Mouse (Mus musculus) limb, embryonic 11.5 days (tissue): Measurements from ENCODE around the gene Chil4. TPM values are rescaled to one million over a fixed set of nuclear protein-coding genes. Genes with fewer than 3 reads are reported as not detected.
A peak's percentile ranks its signal among the peaks of the same experiment; 100 is the strongest.
"Not testable (repeated sequence)": the region's sequence is repeated elsewhere in the genome, so short reads cannot be mapped to it uniquely, and the experiment has no call there.

Experiments
- ATAC-seq: fragments of 200-750 bp; cut with Nextera tagmentation; 2 replicates; pipeline ENCODE4 v1.8.0; 2017; ENCODE audit warnings: low read depth; ENCODE audit not compliant: insufficient number of reproducible peaks, low FRiP score, low TSS enrichment
- DNase-seq: peaks from one replicate; pipeline ENCODE4 v3.0.0-alpha.2; 2015; ENCODE audit warnings: low spot score
- H3K27ac ChIP-seq: fragments of 300-500 bp; sonication (generic); replicated peaks from 2 replicates; pipeline ENCODE4 v1.5.1; 2014; ENCODE audit warnings: low read depth, mild to moderate bottlenecking, low read length
- H3K27me3 ChIP-seq: fragments of 300-500 bp; sonication (generic); 2 replicates; pipeline ENCODE4 v1.6.1; 2014; ENCODE audit warnings: mild to moderate bottlenecking, low read length, mixed read lengths; ENCODE audit not compliant: control insufficient read depth, insufficient read depth
- H3K36me3 ChIP-seq: fragments of 300-500 bp; sonication (generic); 2 replicates; pipeline ENCODE4 v1.6.1; 2014; ENCODE audit warnings: mild to moderate bottlenecking, low read length, moderate library complexity, mixed read lengths; ENCODE audit not compliant: control insufficient read depth, insufficient read depth
- H3K4me1 ChIP-seq: fragments of 300-500 bp; sonication (generic); 2 replicates; pipeline ENCODE4 v1.6.1; 2014; ENCODE audit warnings: low read length, mixed read lengths; ENCODE audit not compliant: control insufficient read depth, insufficient read depth
- H3K4me2 ChIP-seq: fragments of 300-500 bp; sonication (generic); 2 replicates; pipeline ENCODE4 v1.6.1; 2014; ENCODE audit warnings: low read depth, mild to moderate bottlenecking, moderate library complexity; ENCODE audit not compliant: severe bottlenecking
- H3K4me3 ChIP-seq: fragments of 300-500 bp; sonication (generic); 2 replicates; pipeline ENCODE4 v1.5.1; 2014; ENCODE audit warnings: low read depth, low read length
- H3K9ac ChIP-seq: fragments of 300-500 bp; sonication (generic); 2 replicates; pipeline ENCODE4 v1.6.1; 2014; ENCODE audit warnings: mild to moderate bottlenecking, low read length
- H3K9me3 ChIP-seq: fragments of 300-500 bp; sonication (generic); 2 replicates; pipeline ENCODE4 v1.6.1; 2016; ENCODE audit warnings: low read length; ENCODE audit not compliant: control insufficient read depth
- WGBS: fragments of 180-500 bp; shearing (Covaris S2); extraction: QIAGEN DNeasy Blood & Tissue Kit; methylation state at CpG from one replicate; pipeline ENCODE4 v1.1.7; 2014; 5-methylcytosine and 5-hydroxymethylcytosine counted together
- polyA plus RNA-seq: library from polyadenylated mRNA; unstranded; fragments of >200 nt; fragmentation: Nextera tagmentation; extraction: Ambion mirVana; gene quantifications from 2 replicates; pipeline ENCODE4 v1.2.1, GENCODE M21; 2014

The Chil4 gene
- polyA plus RNA-seq, 1 experiment from 2014 or later, result not detected

DNA sequence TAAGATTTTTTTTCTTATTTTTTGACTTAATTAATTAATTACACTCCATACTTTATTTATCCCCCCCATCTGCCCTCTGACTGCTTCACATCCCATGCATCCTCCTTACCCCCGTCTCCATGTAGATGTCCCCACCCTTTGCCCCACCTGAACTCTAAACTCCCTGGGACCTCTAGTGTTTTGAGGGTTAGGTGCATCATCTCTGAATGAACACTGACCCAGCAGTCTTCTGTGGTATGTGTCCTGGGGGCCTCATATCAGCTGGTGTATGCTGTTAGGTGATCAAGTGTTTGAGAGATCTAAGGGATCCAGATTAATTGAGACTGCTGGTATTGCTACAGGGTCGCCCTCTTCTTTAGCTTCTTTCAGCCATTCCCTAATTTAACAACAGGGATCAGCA, 31.3 kb downstream of the Chil4 start:
- no peak overlapping the region for H3K9ac ChIP-seq
- no peaks in the 10 kb centered on the region for H3K4me1 ChIP-seq
- no peaks in the 10 kb centered on the region for H3K36me3 ChIP-seq
- ATAC-seq (peak; percentile 70; the same call in 1 of the 2 replicates), DNase-seq (no peak)
- H3K27ac ChIP-seq, result no peak overlapping the region
- H3K4me3 ChIP-seq, result no peak overlapping the region
- H3K4me2 ChIP-seq, result no peak overlapping the region
- peaks cover 9% of the 10 kb centered on the region; the same call in 1 of the 2 replicates for H3K9me3 ChIP-seq
- 74% methylated on average over 2 of the region's 2 CpGs for WGBS
- H3K27me3 ChIP-seq, result no peaks in the 10 kb centered on the region

DNA sequence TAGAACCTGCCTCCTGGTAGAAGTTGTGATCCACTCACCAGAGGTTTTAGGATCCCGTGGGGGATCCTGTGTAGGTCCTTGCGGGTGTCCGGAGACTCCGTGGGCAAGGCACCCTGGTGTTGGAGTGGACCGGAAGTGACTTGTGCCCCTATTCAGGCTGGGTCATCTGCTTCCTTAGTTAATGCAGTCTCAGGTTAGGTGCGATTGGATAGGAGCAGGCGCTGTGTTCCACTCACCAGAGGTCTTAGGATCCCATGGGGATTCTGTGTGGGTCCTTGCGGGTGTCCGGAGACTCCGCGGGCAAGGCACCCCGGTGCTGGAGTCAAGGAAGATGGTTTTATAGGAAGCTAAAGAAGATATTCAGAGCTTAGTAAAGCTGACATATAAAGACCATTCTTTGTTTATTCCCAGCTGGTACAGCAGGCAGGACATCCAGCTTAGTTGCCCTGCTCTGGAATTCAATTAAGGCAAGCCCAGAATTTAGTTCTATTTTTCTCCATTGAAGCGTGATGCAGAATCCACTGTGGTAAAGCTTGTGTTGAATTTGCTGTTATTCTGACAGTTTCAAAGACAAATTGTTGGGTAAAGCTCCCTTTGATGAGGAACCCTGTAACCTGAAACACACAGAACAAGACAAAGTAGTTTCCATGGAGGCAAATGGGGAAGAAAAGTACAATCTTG, 41.7 kb downstream of the Chil4 start:
- no peaks in the 10 kb centered on the region for H3K36me3 ChIP-seq
- 88% methylated on average over 13 of the region's 13 CpGs for WGBS
- H3K4me1 ChIP-seq, result no peaks in the 10 kb centered on the region
- DNase-seq (no peak), ATAC-seq (no peak)
- no peak overlapping the region for H3K4me2 ChIP-seq
- no peak overlapping the region for H3K9ac ChIP-seq
- no peaks in the 10 kb centered on the region for H3K27me3 ChIP-seq
- peaks cover 7% of the 10 kb centered on the region for H3K9me3 ChIP-seq
- H3K4me3 ChIP-seq, result no peak overlapping the region
- no peak overlapping the region for H3K27ac ChIP-seq

DNA sequence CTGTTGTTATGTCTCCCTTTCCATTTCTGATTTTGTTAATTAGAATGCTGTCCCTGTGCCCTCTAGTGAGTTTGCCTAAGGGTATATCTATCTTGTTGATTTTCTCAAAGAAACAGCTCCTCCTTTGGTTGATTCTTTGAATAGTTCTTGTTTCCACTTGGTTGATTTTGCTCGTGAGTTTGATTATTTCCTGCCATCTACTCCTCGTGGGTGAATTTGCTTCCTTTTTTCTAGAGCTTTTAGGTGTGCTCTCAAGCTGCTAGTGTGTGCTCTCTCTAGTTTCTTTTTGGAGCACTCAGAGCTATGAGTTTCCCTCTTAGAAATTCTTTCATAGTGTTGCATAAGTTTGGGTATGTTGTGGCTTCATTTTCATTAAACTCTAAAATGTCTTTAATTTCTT, 44.3 kb downstream of the Chil4 start:
- DNase-seq, H3K4me2 ChIP-seq, H3K9ac ChIP-seq, H3K27me3 ChIP-seq, H3K27ac ChIP-seq, H3K4me1 ChIP-seq, H3K36me3 ChIP-seq, ATAC-seq, H3K4me3 ChIP-seq: not testable (repeated sequence)
- peaks cover 11% of the 10 kb centered on the region for H3K9me3 ChIP-seq
- 76% methylated on average over 2 of the region's 2 CpGs for WGBS

DNA sequence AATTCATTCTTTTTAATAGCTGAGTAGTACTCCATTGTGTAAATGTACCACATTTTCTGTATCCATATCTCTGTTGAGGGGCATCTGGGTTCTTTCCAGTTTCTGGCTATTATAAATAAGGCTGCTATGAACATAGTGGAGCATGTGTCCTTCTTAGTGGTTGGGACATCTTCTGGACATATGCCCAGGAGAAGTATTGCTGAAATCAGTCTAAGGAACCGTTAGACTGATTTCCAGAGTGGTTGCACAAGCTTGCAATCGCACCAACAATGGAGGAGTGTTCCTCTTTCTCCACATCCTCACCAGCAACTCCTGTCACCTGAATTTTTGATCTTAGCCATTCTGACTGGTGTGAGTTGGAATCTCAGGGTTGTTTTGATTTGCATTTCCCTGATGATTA, 46.8 kb downstream of the Chil4 start:
- not testable (repeated sequence) for H3K36me3 ChIP-seq, H3K27me3 ChIP-seq, H3K4me3 ChIP-seq, DNase-seq, H3K27ac ChIP-seq, ATAC-seq, H3K4me2 ChIP-seq, H3K9ac ChIP-seq, H3K4me1 ChIP-seq
- H3K9me3 ChIP-seq, result peaks cover 10% of the 10 kb centered on the region
- 82% methylated on average over 2 of the region's 2 CpGs for WGBS

DNA sequence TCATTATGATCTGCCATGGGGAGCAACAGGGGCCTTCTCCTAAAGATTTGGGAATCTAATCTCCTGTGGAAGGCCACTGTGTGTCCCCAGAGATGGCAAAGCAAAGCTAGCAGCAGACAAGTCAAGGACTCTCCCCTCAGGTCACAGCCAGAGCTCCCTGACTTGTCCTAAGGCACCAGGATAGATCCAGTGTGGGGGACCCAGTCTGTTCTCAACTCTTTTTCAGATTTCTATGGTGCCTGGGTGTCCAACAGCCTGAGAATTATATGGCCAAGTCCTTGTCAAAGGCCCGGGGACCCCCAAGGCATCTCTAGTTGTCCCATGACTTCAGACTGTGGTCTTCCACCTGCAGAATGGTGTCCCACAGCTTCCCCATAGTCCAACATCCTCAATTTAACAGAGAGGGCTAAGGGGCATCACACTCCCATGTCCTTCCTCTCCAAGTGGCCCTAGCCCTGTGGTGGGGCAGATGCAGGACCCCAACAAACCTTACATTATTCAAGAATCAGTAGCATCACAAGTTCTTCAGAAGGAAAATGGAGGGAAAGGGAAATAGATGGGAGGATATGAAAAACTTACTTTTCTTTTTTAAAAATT, 48.1 kb downstream of the Chil4 start:
- H3K4me2 ChIP-seq, result no peak overlapping the region
- H3K4me1 ChIP-seq, result no peaks in the 10 kb centered on the region
- H3K36me3 ChIP-seq, result no peaks in the 10 kb centered on the region
- H3K4me3 ChIP-seq, result no peak overlapping the region
- peaks cover 8% of the 10 kb centered on the region; the same call in 1 of the 2 replicates for H3K9me3 ChIP-seq
- WGBS, result 81% methylated on average over 1 of the region's 1 CpGs
- H3K27ac ChIP-seq, result no peak overlapping the region
- no peaks in the 10 kb centered on the region for H3K27me3 ChIP-seq
- ATAC-seq (no peak), DNase-seq (no peak)
- H3K9ac ChIP-seq, result no peak overlapping the region

DNA sequence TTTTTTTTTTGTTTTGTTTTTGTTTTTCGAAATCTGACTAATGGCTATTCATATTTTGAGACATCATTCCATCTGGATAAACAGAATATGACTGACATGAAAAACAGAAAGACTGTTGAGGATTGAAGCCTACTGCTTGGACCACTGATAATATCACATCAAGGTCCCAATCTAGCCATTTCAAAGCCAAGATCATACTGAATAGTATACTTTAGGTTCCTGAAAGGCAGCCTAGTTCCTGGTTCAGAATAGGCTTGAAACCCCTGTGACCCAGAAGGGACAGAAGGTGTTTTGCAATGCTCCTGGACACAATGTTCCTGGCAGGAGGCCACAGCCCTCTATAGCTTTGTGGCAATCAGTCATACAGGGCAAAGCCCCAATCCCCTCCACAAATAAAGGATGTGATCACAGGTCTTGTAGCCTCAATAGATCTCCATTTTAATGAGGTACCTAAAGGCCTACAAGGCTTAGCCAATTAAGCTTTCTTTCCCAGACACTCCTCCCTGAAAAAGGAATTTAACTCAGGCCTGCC, 48.7 kb downstream of the Chil4 start:
- no peak overlapping the region for H3K27ac ChIP-seq
- no peaks in the 10 kb centered on the region for H3K36me3 ChIP-seq
- DNase-seq (no peak), ATAC-seq (no peak)
- WGBS, result 64% methylated on average over 1 of the region's 1 CpGs
- peaks cover 8% of the 10 kb centered on the region; the same call in 1 of the 2 replicates for H3K9me3 ChIP-seq
- H3K4me2 ChIP-seq, result no peak overlapping the region
- H3K9ac ChIP-seq, result no peak overlapping the region
- H3K4me1 ChIP-seq, result no peaks in the 10 kb centered on the region
- no peaks in the 10 kb centered on the region for H3K27me3 ChIP-seq
- H3K4me3 ChIP-seq, result no peak overlapping the region

DNA sequence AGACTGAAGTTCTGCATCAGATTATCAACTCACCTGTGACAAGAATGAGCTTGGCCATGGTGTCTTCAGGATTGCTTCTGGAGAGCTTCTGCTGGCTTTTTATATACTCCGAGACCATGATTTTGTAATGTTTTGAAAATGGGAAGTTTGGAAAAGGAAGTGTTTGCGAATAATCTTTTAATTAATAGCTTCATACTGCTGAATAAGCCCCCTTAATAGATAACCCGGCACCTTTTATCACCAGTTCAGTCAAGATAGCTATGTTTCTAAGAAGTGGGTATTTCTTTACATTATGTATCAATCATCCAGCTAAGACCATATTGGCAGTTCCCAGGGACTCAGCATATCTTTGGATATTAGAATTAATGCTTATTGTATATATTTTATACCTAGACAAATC, 51.8 kb downstream of the Chil4 start, which contains the start of gene Chil3:
Gene Chil3, minus strand, starts transcription at position 101 of the 400 bp plus-strand sequence.
- Histone ChIP-seq H3K27ac (no peak within 1 kb of the TSS), H3K36me3 (no peaks in the 10 kb centered on the region), H3K4me1 (no peaks in the 10 kb centered on the region), H3K9me3 (peaks cover 8% of the 10 kb centered on the region; the same call in 1 of the 2 replicates), H3K27me3 (no peaks in the 10 kb centered on the region), H3K4me3 (no peak within 1 kb of the TSS), H3K9ac (no peak within 1 kb of the TSS), H3K4me2 (no peak within 1 kb of the TSS)
- ATAC-seq (no peak), DNase-seq (no peak)
- WGBS, result 82% methylated on average over 3 of the region's 3 CpGs

DNA sequence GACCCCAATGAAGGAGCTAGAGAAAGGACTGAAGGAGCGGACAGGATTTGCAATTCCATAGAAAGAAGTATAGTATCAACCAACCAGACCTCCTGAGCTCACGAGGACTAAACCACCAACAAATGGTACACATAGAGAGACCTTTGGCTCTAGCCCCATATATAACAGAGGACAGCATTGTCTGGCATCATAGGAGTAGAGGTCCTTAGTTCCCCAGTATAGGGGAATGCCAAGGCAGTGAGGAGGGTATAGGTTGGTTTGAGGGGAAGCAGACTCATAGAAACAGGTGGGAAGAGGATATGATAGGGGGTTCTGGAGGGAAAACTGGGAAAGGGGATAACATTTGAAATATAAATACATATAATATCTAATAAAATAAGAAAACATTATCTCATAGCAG, 64.9 kb downstream of the Chil4 start:
- no peak overlapping the region for H3K4me2 ChIP-seq
- H3K36me3 ChIP-seq, result no peaks in the 10 kb centered on the region
- no peak overlapping the region for H3K9ac ChIP-seq
- no peaks in the 10 kb centered on the region for H3K9me3 ChIP-seq
- no peaks in the 10 kb centered on the region for H3K27me3 ChIP-seq
- WGBS, result 86% methylated on average over 2 of the region's 2 CpGs
- no peak for DNase-seq
- H3K4me1 ChIP-seq, result no peaks in the 10 kb centered on the region
- H3K4me3 ChIP-seq, result no peak overlapping the region
- no peak overlapping the region for H3K27ac ChIP-seq
- no peak for ATAC-seq
